Mouse (Mus musculus) fibroblast of lung, adult 2 months (primary cell): ENCODE measurements at regions not wholly inside any gene's neighbourhood (a gene's known extent, or its start where the extent isn't known, plus 50 kb on each side); places are given as distances from the start of the nearest gene placed in this dataset.

Experiments
- DNase-seq: peaks from one replicate; pipeline ENCODE4 v3.0.0-alpha.2; 2011; ENCODE audit warnings: low read depth

- no peak for DNase-seq
Measured at GRCm38 (mm10) chr7:74224378-74224777, 210.9 kb upstream of the St8sia2 start.

DNA sequence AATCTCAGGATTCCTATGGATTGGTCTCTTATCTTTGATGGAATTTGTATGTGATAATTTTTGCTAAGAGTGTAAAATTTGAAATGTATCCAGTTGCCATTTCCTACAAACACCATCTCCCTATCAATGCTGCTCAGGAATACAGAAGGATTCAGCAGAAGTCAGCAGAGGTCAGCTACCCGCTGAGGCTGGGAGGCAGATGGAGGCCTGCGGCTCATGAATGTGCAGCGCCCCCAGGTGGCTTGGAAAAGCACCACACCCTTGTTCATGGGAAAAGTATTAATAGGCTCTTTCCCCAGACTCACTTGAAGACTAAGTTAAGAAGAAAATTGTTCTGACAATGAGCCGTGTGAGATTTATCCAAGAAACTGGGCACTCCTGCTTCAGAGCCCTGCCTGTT is 187.2 kb upstream of the St8sia2 start:
- DNase-seq: no peak

DNA sequence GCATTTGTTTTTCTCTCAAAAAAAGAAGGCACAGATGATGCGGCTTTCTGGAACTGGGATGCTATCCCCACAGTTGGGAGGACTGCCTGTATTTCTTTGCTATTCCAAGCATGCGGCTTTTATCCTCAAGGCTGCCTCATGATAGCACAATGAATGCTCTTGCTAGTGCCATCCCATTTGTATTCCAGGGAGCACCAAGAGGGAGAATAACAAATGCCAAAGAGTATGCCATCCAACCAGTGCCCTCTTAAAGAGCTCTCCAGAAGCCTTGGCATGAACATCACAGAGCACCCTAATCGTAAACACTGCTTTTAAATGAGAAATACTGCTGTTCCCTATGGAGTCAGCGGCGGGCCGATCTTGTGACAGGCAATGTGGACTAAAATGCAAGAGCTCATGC is 185.3 kb upstream of the St8sia2 start:
- no peak for DNase-seq

- DNase-seq: no peak
Measured at GRCm38 (mm10) chr7:74184661-74185060, 171.2 kb upstream of the St8sia2 start.

DNA sequence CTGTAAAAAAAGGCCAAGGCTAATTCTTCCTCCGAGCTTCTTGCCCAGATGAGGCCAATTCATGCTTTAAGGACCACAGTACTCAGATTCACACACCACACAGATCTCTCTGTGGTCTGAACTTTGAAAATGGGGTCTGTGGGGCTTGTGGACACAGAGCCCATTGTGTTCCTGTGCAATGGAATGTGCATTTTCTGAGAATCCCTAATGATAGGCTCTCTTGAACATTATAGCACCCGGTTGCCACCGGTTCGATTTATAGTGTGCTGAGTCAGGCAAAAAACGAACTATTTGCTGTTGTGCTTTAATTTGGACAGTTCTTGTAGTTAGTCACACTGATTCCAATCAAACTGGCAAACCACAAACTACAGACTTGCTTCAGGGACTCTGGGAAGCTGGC is 160.7 kb upstream of the St8sia2 start:
- peak; percentile 7 for DNase-seq

- DNase-seq: no peak
Measured at GRCm38 (mm10) chr7:74173230-74173612, 159.7 kb upstream of the St8sia2 start.

- DNase-seq: peak; percentile 37
Measured at GRCm38 (mm10) chr7:74172504-74173229, 159.2 kb upstream of the St8sia2 start.

GRCm38 (mm10) chr7:74151590-74151989 is 138.1 kb upstream of the St8sia2 start:
- DNase-seq: no peak

- DNase-seq: no peak
Measured at GRCm38 (mm10) chr7:74143236-74143635, 129.7 kb upstream of the St8sia2 start.

- DNase-seq: no peak
Measured at GRCm38 (mm10) chr7:74138169-74138568, 124.7 kb upstream of the St8sia2 start.

DNA sequence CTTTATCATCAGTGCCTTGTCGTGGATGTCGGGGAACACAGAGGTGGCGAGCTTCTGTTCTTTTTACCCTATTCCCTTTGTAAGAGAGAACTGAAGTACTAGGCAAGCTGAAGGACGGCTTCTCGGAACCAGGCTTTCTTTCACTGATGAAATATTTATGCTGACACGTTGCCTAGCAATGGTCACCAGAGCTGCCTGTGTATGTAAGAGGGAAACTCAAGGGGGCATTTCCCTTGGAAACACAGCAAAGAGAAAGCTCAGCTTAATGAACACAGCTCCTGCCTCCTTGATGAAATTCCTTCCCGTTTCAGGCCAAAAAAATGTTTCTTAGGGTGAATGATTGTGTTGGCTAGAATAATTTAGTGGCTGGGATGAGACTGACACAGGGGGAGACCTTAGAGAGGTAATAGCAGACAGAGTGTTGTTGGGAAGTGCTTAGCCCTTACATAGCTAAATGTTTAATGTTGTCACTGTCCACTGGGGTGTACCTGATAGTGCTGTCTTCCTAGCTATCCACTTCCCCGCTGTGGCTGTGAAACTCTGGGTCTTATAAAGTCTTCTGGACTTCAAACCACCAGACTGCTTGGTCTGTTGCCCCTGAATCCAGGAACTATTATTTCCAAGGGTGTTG is 116.8 kb upstream of the St8sia2 start:
- no peak for DNase-seq

DNA sequence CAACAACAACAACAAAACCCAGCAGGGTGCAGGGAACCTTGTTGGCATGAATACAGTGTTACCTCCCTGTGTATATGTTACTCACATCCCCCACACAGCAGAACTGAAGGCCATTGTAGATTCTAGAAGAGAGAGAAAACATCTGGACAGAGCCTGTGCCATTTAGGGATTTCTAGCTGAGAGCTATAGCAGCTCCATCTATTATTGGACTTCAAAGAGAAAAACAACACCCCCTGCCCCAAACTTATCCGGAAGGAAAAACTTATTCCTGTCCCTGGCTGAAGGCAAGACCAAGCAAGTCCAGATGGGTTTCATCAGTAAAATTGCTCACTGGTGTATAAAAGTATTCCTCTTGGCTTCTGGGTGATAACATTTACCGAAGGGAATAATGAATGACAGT is 98.6 kb upstream of the St8sia2 start:
- DNase-seq: no peak

DNA sequence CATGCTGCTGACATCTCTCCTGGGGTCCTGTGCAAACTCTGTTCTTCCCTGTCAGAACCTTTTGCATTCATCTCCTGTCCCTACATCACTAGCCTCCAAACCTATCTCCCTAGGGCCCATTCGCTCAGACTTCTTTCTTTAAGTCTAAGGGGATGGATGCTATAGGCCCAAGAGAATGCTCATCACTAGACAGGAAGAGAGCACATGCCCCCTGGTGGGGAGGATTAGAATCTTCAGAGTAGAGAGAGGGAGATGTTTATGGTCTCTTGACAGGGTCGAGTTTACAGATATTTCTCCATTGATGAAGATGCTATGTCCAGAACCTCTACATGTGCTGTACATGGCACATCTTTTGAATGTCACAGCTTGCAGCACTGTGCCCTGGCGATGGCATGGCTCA is 94.9 kb upstream of the St8sia2 start:
- no peak for DNase-seq

DNA sequence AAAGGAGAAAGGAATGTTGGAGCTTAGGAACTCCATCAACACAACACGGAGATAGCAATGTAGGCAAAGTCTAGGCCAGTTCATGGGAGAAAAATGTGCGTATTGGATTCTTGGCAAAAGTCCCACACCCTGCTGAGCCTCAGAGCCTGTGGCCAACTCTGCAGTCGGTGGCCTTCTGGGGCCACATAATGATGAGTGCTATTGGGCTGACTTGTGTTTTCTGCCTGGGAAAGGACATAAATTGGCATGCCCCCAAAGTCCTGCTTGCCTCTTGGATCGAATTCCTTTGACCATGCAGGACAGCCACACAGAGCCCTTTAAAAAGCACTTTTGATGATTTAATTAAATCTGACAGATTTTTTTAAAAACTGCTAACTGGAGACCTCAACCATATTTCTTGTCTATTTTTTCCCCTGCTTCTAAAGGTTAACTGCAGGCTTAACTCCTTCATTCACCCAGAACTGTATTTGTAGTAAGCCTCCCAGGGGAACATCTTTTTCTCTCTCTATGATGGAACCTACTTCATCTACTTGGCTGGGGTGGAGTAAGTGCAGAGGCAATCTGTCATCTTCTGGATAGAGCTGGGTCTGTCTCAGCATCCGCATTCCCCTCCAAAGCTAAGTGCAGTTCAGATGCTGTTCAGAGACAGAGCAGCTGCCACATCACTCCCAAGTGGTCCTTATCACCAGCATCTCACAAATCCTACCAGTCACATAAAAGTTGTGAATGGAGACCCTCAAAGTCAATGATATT is 93.9 kb upstream of the St8sia2 start:
- DNase-seq: peak; percentile 92

GRCm38 (mm10) chr7:74091402-74092025 is 78.0 kb upstream of the St8sia2 start:
- DNase-seq: no peak

GRCm38 (mm10) chr7:74080846-74081235 is 67.4 kb upstream of the St8sia2 start:
- DNase-seq: no peak

DNA sequence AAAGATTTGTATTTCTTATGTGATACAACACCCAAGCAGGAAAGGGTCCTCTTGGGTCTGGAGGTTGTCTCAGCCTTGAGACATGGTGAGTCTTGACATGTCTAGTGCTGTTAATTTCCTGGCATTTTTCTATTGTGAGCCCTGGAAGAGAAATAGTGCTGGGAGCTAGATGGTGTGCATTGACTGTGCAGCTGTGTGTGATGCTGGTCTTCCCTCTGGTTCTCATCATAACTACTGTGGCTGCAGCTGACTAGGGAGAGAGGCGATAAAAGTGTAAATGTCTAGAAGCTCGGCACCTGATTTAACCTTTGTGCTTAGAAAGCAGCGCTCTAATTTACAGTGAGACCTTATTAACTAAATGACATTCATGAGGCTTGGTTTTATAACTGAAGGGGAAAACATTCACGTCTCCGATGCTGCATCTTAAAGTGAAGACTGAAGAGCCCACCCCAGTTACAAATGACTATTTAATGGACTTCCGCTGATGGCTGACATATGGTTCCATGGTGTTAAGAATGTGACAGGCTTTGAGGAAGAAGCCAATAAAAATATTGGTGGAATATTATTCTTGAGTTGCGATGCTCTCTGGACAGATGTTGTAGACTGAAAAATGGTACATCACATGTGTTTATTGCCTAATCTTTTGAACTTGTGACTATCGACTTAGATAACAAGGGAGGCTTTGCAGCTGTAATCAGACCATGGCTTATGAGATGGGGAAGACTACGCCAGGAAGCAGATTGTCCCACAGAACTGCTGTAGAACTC is 66.8 kb upstream of the St8sia2 start:
- no peak for DNase-seq

DNA sequence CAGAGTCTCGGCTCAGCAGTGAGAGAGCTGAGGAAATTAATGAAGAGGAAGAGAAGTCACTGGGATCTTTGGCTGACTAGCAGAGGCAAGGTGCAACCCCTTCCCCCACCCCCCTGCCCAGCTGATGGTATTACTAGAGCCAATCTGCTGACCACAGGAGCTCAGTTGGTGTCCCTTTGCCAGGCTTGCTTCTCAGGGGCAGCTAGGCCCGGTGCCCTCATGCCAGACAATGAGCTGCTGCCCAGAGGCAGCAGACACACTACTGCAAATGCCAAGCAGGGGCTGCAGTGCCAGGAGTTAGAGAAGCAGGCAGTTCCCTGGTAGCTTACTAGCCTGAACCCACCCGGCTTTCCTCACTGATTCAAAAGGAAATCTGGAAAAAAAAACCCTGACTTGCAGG is 59.1 kb upstream of the St8sia2 start:
- DNase-seq: no peak

- DNase-seq: no peak
Measured at GRCm38 (mm10) chr7:74070836-74071235, 57.3 kb upstream of the St8sia2 start.

DNA sequence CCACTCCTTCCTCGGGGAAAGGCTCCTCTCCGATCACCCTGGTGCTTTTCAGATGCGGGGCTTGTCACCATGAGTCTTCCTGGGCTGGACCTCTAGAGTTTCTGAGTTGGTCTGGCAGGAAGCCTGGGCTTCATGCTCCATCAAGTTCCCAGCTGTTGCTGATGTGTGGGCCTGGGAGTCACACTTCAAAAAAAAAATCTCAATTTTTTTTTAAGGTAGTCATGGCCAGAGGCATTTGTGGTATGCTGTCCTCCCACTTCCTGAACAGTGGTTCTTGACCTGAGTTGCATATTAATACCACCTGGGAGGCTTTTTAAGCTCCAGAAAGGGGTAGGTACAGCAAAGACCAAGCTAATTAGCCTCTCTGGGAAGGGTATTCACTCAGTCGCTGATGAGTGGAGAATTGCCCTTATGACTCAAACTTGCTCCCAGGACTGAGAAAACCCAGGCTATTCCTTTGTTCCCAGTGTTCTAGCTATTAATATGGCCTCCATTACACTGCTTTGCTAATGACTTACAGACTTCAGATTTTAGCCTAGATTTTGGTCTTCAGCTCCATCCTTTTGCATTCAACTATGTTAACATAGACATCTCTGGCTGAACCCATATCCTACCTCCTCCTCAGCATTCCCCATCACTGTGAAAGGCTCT is 52.1 kb upstream of the St8sia2 start:
- DNase-seq: peak; percentile 72
